Mouse (Mus musculus) neural tube, embryonic 14.5 days (tissue): Measurements from ENCODE around the gene Tcf15. TPM values are rescaled to one million over a fixed set of nuclear protein-coding genes. Genes with fewer than 3 reads are reported as not detected.
A peak's percentile ranks its signal among the peaks of the same experiment; 100 is the strongest.

Source experiments
- ATAC-seq: fragments of 200-750 bp; cut with Nextera tagmentation; 2 replicates; pipeline ENCODE4 v1.8.0; 2017; ENCODE audit warnings: low read depth, mild to moderate bottlenecking, moderate TSS enrichment, moderate library complexity
- H3K27ac ChIP-seq: fragments of 300-500 bp; sonication (generic); 2 replicates; pipeline ENCODE4 v1.5.1; 2014; ENCODE audit warnings: low read depth, mild to moderate bottlenecking, control low read depth, low read length, moderate library complexity, mixed read lengths
- H3K27me3 ChIP-seq: fragments of 300-500 bp; sonication (generic); 2 replicates; pipeline ENCODE4 v1.6.1; 2014; ENCODE audit warnings: low read length; ENCODE audit not compliant: control insufficient read depth, insufficient read depth
- H3K36me3 ChIP-seq: fragments of 300-500 bp; sonication (generic); 2 replicates; pipeline ENCODE4 v1.6.1; 2014; ENCODE audit warnings: low read length, mixed read lengths; ENCODE audit not compliant: control insufficient read depth, insufficient read depth
- H3K4me1 ChIP-seq: fragments of 300-500 bp; sonication (generic); 2 replicates; pipeline ENCODE4 v1.6.1; 2014; ENCODE audit warnings: low read length; ENCODE audit not compliant: control insufficient read depth, insufficient read depth
- H3K4me2 ChIP-seq: fragments of 300-500 bp; sonication (generic); 2 replicates; pipeline ENCODE4 v1.6.1; 2014; ENCODE audit warnings: mild to moderate bottlenecking, low read depth, low read length, control low read depth
- H3K4me3 ChIP-seq: fragments of 300-500 bp; sonication (generic); 2 replicates; pipeline ENCODE4 v1.5.1; 2014; ENCODE audit warnings: low read depth, low read length, control low read depth, mixed read lengths
- H3K9ac ChIP-seq: fragments of 300-500 bp; sonication (generic); replicated peaks from 2 replicates; pipeline ENCODE4 v1.6.1; 2014; ENCODE audit warnings: low read depth, mild to moderate bottlenecking, control low read depth, low read length, mixed read lengths
- H3K9me3 ChIP-seq: fragments of 300-500 bp; sonication (generic); 2 replicates; pipeline ENCODE4 v1.6.1; 2016; ENCODE audit warnings: low read length; ENCODE audit not compliant: control insufficient read depth
- WGBS: fragments of 180-500 bp; shearing (Covaris S2); extraction: QIAGEN DNeasy Blood & Tissue Kit; methylation state at CpG from one replicate; pipeline ENCODE4 v1.1.7; 2014; 5-methylcytosine and 5-hydroxymethylcytosine counted together
- polyA plus RNA-seq: library from polyadenylated mRNA; unstranded; fragments of >200 nt; fragmentation: Nextera tagmentation; extraction: Ambion mirVana; gene quantifications from 2 replicates; pipeline ENCODE4 v1.2.1, GENCODE M21; 2014

The Tcf15 gene
- polyA plus RNA-seq, 1 experiment from 2014 or later: 1.3 TPM

GRCm38 (mm10) chr2:152105318-152106224 lies 37.8 kb upstream of the Tcf15 start, which contains the start of gene Srxn1:
TSS of gene Srxn1 (plus strand) at chr2:152105516.
- Histone ChIP-seq H3K27me3 (no peaks in the 10 kb centered on the region), H3K27ac (peak within 1 kb of the TSS; percentile 67), H3K9ac (peak within 1 kb of the TSS; percentile 87), H3K9me3 (no peaks in the 10 kb centered on the region), H3K4me3 (peak within 1 kb of the TSS; percentile 67), H3K4me1 (peaks cover 10% of the 10 kb centered on the region), H3K4me2 (peak within 1 kb of the TSS; percentile 80), H3K36me3 (no peaks in the 10 kb centered on the region)
- under 1% methylated on average over 48 of the region's 84 CpGs for WGBS
- ATAC-seq: peak; percentile 85

DNA sequence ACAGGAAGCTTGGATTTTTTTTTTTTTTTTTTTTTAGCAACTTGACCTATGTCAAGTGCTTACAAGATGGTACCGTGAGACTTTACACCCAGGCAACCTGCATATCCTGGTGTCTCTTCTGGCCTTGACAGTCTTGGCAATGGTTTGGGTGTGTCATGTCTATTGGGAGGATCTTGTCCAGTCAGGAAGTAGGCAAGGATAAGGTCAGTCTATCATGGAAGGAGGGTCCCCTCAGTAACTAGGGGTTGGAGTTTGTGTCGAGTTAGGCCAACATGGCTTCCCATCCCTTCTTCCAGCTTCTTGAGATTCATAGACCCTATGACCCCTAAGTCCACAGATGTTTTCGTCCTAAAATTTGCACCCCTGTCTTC lies 37.2 kb upstream of the Tcf15 start:
- Histone ChIP-seq H3K4me3 (peak overlapping the region; percentile 67), H3K9ac (peak overlapping the region; percentile 87; the same call in 1 of the 2 replicates), H3K27ac (no peak overlapping the region), H3K9me3 (no peaks in the 10 kb centered on the region), H3K4me2 (peak overlapping the region; percentile 80), H3K27me3 (no peaks in the 10 kb centered on the region), H3K36me3 (no peaks in the 10 kb centered on the region), H3K4me1 (peaks cover 10% of the 10 kb centered on the region)
- ATAC-seq: no peak
- 86% methylated on average over 3 of the region's 3 CpGs for WGBS

DNA sequence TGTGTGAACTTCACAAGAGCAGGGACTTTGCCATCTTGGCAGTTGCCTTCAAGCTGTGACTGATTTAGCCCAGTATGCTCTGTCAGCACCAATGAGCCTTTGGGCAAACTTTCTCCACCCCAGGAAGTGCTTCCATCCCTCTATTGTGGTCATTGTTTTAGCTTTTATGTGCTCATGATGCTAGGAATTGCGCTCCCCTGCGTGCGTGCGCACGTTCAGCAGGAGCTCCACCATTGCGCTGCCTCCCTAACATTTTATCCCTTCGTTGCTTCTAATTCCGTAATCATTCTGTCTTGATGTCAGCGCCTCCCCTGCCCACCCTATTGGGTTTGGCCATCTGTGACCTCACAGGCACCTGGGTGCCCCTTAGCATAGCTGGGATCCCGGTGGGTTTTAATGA lies 36.8 kb upstream of the Tcf15 start:
- H3K27me3 ChIP-seq: no peaks in the 10 kb centered on the region
- no peak overlapping the region; the same call in 1 of the 2 replicates for H3K4me2 ChIP-seq
- peaks cover 10% of the 10 kb centered on the region for H3K4me1 ChIP-seq
- H3K36me3 ChIP-seq: no peaks in the 10 kb centered on the region
- no peaks in the 10 kb centered on the region for H3K9me3 ChIP-seq
- no peak overlapping the region for H3K27ac ChIP-seq
- no peak for ATAC-seq
- H3K9ac ChIP-seq: no peak overlapping the region
- no peak overlapping the region for H3K4me3 ChIP-seq
- 87% methylated on average over 10 of the region's 10 CpGs for WGBS

- Histone ChIP-seq H3K27ac (no peak overlapping the region), H3K4me1 (peaks cover 8% of the 10 kb centered on the region), H3K9ac (no peak overlapping the region), H3K4me2 (no peak overlapping the region), H3K4me3 (no peak overlapping the region), H3K36me3 (no peaks in the 10 kb centered on the region), H3K9me3 (no peaks in the 10 kb centered on the region), H3K27me3 (no peaks in the 10 kb centered on the region)
- no peak for ATAC-seq
- 50% methylated on average over 7 of the region's 7 CpGs for WGBS
Observed at GRCm38 (mm10) chr2:152108702-152109101, 34.7 kb upstream of the Tcf15 start.

- no peak overlapping the region for H3K9ac ChIP-seq
- H3K9me3 ChIP-seq: no peaks in the 10 kb centered on the region
- H3K27ac ChIP-seq: no peak overlapping the region
- H3K4me2 ChIP-seq: no peak overlapping the region
- no peak for ATAC-seq
- no peak overlapping the region for H3K4me3 ChIP-seq
- WGBS: 85% methylated on average over 5 of the region's 5 CpGs
- peaks cover 12% of the 10 kb centered on the region for H3K4me1 ChIP-seq
- H3K27me3 ChIP-seq: no peaks in the 10 kb centered on the region
- no peaks in the 10 kb centered on the region for H3K36me3 ChIP-seq
Observed at GRCm38 (mm10) chr2:152109386-152109785, 34.0 kb upstream of the Tcf15 start.

DNA sequence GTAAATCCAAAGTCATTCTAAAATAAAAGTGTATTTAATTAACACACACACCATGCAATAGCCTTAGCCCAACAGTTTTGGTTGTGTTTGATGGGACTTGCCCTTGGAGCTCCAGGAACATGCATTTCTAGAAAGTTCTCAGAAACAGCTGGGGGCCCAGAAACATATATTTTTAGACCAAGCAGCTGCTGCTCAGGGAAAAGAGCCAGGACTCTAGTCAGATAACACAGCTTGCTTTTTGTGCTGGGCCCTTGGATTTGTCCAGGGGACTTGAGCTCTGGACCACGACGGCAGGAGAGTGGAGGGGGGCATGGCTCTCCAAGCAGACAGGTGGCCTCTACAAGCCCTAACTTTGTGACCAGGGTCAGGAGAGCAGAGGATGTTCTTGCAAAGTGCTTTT lies 32.0 kb upstream of the Tcf15 start:
- no peak for ATAC-seq
- Histone ChIP-seq H3K4me1 (peaks cover 15% of the 10 kb centered on the region), H3K9me3 (no peaks in the 10 kb centered on the region), H3K27me3 (no peaks in the 10 kb centered on the region), H3K4me3 (no peak overlapping the region), H3K36me3 (no peaks in the 10 kb centered on the region), H3K9ac (no peak overlapping the region), H3K27ac (no peak overlapping the region), H3K4me2 (no peak overlapping the region)
- WGBS: 63% methylated on average over 2 of the region's 2 CpGs

- no peaks in the 10 kb centered on the region for H3K27me3 ChIP-seq
- no peak overlapping the region for H3K4me3 ChIP-seq
- WGBS: 7% methylated on average over 7 of the region's 7 CpGs
- H3K9me3 ChIP-seq: no peaks in the 10 kb centered on the region
- H3K27ac ChIP-seq: no peak overlapping the region
- peaks cover 15% of the 10 kb centered on the region for H3K4me1 ChIP-seq
- no peak overlapping the region for H3K4me2 ChIP-seq
- ATAC-seq: peak; percentile 79
- H3K9ac ChIP-seq: no peak overlapping the region
- H3K36me3 ChIP-seq: no peaks in the 10 kb centered on the region
Observed at GRCm38 (mm10) chr2:152111920-152112319, 31.4 kb upstream of the Tcf15 start.

GRCm38 (mm10) chr2:152112490-152112889 lies 30.9 kb upstream of the Tcf15 start:
- Histone ChIP-seq H3K4me1 (peaks cover 15% of the 10 kb centered on the region), H3K27me3 (no peaks in the 10 kb centered on the region), H3K9me3 (no peaks in the 10 kb centered on the region), H3K4me2 (no peak overlapping the region), H3K9ac (no peak overlapping the region), H3K36me3 (no peaks in the 10 kb centered on the region), H3K4me3 (no peak overlapping the region), H3K27ac (no peak overlapping the region)
- 85% methylated on average over 5 of the region's 5 CpGs for WGBS
- no peak; the same call in 1 of the 2 replicates for ATAC-seq

DNA sequence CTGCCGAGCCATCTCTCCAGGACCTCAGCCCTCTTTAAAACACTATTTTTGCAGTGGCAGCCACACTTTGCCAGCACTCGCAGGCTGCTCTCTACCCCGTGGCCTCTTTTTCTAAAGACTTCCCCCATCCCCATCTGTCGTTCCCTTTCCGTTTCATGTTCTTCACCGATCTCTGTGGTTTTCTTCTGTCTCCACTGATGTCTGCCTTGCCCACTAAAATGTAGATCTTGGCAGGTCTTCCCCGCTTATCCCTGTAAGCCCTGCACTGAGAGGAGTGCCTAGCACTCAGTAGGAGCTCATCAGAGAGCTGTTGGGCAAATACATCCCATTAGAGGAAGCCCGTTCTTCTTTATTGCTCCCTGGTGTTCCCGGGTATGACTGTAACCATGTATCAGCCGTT lies 30.4 kb upstream of the Tcf15 start:
- ATAC-seq: no peak
- Histone ChIP-seq H3K4me3 (no peak overlapping the region), H3K4me2 (no peak overlapping the region), H3K9ac (no peak overlapping the region), H3K36me3 (no peaks in the 10 kb centered on the region), H3K27me3 (no peaks in the 10 kb centered on the region), H3K27ac (no peak overlapping the region), H3K4me1 (peaks cover 15% of the 10 kb centered on the region), H3K9me3 (no peaks in the 10 kb centered on the region)
- WGBS: 29% methylated on average over 10 of the region's 10 CpGs
